Mouse (Mus musculus) left cerebral cortex, adult 11 months (tissue): ENCODE results near the gene Olfr702.

Source experiments
- DNase-seq: peaks from one replicate; pipeline ENCODE4 v3.0.0; 2022; ENCODE audit warnings: low spot score

The Olfr702 gene

GRCm38 (mm10) chr7:106833793-106834192, at the start of gene Olfr702:
TSS of gene Olfr702 (minus strand) at chr7:106833893.
- no peak for DNase-seq

- DNase-seq, result no peak
These were observed 43.1 kb upstream of the Olfr702 start, which contains the start of gene Olfr705 for GRCm38 (mm10) chr7:106876791-106877190. TSS of gene Olfr705 (minus strand) at chr7:106876891.

GRCm38 (mm10) chr7:106862885-106863284, 29.2 kb upstream of the Olfr702 start, which contains the start of gene Olfr704:
TSS of gene Olfr704 (plus strand) at chr7:106863185.
- DNase-seq, result no peak

GRCm38 (mm10) chr7:106843060-106843459, 9.4 kb upstream of the Olfr702 start, which contains the start of gene Olfr703:
TSS of gene Olfr703 (plus strand) at chr7:106843360.
- DNase-seq, result no peak

- no peak for DNase-seq
These were observed 15.3 kb downstream of the Olfr702 start for GRCm38 (mm10) chr7:106818414-106818813.

GRCm38 (mm10) chr7:106815775-106816174, 17.9 kb downstream of the Olfr702 start:
- no peak for DNase-seq

GRCm38 (mm10) chr7:106813829-106814228, 19.9 kb downstream of the Olfr702 start, which contains the start of gene Olfr701:
TSS of gene Olfr701 (plus strand) at chr7:106814129.
- no peak for DNase-seq

GRCm38 (mm10) chr7:106808734-106809133, 25.0 kb downstream of the Olfr702 start, which contains the start of gene Olfr700:
TSS of gene Olfr700 (minus strand) at chr7:106808834.
- no peak for DNase-seq

- DNase-seq, result no peak
These were observed 40.6 kb downstream of the Olfr702 start, which contains the start of gene Olfr699 for GRCm38 (mm10) chr7:106793098-106793497. TSS of gene Olfr699 (minus strand) at chr7:106793198.

GRCm38 (mm10) chr7:106788330-106788729, 45.4 kb downstream of the Olfr702 start:
- no peak for DNase-seq
